Mouse (Mus musculus): ENCODE data around the gene Sox18.
A peak's percentile ranks its signal among the peaks of the same experiment; 100 is the strongest.

Sox18 gene

GRCm38 (mm10) chr2:181671326-181671725 is at the start of gene Sox18:
Gene Sox18 (minus strand): TSS chr2:181671640.
- DNase-seq (ENCODE audit: low read depth, low spot score): peak; percentile 53

GRCm38 (mm10) chr2:181721200-181721599 is 49.8 kb upstream of the Sox18 start:
- DNase-seq (ENCODE audit: low read depth, low spot score): peak; percentile 96

GRCm38 (mm10) chr2:181720061-181720460 is 48.6 kb upstream of the Sox18 start:
- DNase-seq (ENCODE audit: low read depth, low spot score): peak; percentile 70

DNA sequence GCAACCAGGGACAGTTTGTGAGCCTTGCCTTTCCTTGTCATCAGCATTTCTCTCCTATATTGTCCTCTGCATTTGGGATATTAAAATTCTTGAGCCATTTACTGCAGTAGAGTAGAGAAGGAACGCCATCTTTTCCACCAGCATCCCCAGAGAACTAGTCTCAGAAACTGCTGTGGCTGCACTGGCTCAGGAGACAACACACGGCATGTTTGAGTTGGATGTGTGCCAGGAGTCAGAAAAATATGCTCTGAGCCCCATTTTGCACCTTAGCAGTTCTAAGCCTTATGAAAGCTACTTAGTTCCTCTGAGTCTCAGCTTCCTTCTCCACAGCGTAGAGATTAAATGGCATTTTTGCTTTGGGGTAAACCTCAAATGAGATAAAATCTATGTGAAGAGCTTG is 45.6 kb upstream of the Sox18 start:
- peak; percentile 63 for DNase-seq (ENCODE audit: low read depth, low spot score)

DNA sequence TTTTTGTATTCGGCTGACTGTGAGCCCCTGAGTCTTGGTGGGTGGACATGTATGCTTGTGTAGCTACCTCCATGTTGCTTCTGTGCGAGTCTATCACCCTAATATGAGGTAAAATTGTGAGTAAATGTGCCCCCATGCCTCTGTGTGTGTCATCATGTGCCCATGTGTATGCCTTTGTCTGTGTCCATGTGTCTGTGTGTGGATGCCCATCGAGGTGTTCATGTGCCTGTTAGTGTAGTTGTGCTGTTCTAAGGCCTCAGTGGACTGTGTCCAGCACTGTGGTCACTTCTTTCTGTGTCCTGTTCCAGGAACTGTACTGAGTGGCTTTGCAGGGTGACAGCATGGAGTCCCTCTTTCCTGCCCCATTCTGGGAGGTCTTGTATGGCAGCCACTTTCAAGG is 43.9 kb upstream of the Sox18 start:
- no peak for DNase-seq (ENCODE audit: low read depth, low spot score)

GRCm38 (mm10) chr2:181714903-181715326 is 43.5 kb upstream of the Sox18 start, which contains the start of gene Oprl1:
Gene Oprl1 (plus strand): TSS chr2:181715016.
- peak; percentile 85 for DNase-seq (ENCODE audit: low read depth, low spot score)

- peak; percentile 94 for DNase-seq (ENCODE audit: low read depth, low spot score)
These were observed 42.3 kb upstream of the Sox18 start for GRCm38 (mm10) chr2:181713749-181714148.

- DNase-seq (ENCODE audit: low read depth, low spot score): peak; percentile 63
These were observed 35.2 kb upstream of the Sox18 start for GRCm38 (mm10) chr2:181706668-181707067.

DNA sequence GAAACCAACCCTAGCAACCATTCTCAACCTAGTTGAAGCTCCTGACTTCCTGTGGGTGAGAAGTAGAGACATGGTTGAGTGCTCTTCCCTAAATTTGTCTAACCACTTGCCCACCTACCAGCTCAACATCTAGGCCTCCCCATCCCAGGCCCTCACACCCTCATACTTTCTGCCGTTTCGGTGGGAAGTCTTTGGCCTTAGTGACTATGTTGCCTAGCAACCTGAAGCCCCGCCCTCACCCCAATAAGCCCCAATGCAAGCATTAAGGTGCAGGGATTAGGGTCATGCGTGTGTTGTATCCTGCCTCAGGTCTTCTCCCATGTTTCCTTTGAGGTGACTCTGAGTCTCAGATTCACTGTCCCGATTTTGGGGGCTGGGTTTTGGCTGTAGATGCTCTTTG is 26.8 kb upstream of the Sox18 start, which contains the start of gene Lkaaear1:
Gene Lkaaear1 (minus strand): TSS at position 202 of the 400 bp plus-strand sequence.
- DNase-seq (ENCODE audit: low read depth, low spot score): no peak

DNA sequence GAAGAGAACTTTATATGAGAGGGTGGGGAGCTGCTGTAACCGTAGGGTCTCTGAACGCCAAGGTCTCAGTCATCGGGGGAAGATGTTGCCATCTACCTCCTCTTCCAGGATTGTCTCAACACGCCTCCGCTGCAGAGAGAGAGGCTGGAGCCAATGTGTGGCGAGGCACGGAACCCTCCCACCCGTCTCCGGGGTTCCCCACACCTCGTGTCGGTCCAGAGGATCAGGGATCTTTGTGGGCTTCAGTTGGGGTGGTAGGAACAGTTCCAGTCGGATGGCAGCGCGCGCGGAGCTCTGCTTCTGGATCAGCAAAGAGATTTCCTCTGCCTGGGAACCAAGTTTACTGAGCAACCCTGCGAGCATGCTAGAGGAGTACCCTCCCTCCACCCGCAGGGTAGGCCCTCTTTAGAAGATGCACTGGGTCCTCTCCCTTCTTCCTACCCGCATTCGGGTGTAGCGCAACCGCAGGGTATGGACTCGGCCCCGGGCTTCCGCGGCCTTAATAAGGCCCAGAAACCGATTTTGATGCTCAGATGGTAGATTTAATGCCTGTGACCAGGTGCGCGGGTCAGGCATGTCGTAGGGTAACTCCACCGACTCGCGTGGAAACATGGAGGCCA is 25.5 kb upstream of the Sox18 start:
- no peak for DNase-seq (ENCODE audit: low read depth, low spot score)

- DNase-seq (ENCODE audit: low read depth, low spot score): no peak
These were observed 24.3 kb upstream of the Sox18 start for GRCm38 (mm10) chr2:181695776-181696175.

- no peak for DNase-seq (ENCODE audit: low read depth, low spot score)
These were observed 23.1 kb upstream of the Sox18 start for GRCm38 (mm10) chr2:181694581-181694980.

DNA sequence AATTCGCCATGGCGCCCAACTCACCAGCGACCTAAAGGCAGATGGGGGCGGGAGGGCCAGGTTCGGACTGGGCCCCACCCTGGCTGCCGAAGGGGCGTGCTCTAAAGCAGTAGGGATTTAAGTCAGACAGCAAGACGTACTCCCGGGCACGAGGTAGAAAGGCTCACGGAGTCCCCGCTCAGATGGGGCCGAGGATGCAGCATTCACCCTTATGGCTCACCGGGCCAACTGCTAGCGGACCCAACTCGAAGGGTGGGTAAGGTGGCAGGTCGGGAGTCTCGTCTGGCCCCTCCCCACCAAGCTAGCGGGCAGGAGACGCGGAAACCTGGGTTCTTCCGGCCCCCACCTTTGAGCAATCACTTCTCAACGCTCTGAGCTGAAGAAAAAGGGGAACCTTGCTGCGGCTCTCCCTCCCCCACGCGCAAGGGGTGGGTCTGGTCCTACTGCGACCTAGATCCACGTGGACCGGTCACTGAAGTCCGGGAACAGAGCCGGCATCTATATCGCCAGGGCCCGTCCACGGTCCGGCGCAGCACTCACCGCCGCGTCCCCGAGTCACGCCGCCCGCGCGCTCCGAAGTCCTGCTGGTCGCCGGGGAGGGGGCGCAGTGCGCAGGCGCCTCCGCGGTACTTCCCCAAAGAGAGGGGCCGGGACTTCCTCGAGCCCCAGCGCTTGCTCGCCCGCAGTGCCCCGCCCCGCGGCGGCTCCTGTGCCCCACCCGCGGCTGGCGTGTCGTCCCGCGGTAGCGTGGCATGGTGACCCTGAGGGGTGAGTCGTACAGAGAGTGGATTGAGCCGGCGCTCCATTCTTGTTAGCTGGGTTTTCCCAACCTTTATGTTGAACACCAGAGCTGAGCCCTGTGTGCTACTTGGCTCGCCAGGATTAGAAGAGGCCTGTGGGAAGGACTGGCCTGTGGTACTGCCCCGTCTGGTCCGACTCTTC is 22.2 kb upstream of the Sox18 start, which contains the start of gene Rgs19:
Gene Rgs19 (minus strand): TSS at position 639 of the 942 bp plus-strand sequence.
- peak; percentile 89 for DNase-seq (ENCODE audit: low read depth, low spot score)

DNA sequence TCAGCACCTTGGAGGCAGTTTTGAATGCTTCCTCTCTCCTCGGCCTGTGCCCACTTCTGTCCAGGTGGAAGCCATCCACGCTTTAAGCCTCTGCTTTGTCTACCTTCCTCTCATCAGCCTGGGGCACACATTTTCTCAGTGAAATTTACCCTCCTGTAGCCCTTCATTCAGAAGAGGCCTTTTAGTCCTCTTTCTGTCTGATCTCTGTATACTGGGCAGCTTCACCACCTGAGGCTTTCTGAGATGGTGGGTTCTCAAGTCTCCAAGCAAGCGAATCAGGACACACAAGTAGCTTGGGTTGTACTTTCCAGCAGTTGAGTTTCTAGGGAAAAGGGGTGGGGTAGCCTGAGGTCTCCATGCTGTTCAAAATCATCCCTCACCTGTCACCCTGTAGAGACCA is 20.9 kb upstream of the Sox18 start:
- no peak for DNase-seq (ENCODE audit: low read depth, low spot score)

GRCm38 (mm10) chr2:181691571-181691970 is 20.1 kb upstream of the Sox18 start:
- DNase-seq (ENCODE audit: low read depth, low spot score): no peak

- DNase-seq (ENCODE audit: low read depth, low spot score): no peak
These were observed 19.6 kb upstream of the Sox18 start for GRCm38 (mm10) chr2:181691083-181691482.

- DNase-seq (ENCODE audit: low read depth, low spot score): no peak
These were observed 18.2 kb upstream of the Sox18 start for GRCm38 (mm10) chr2:181689466-181690160.

DNA sequence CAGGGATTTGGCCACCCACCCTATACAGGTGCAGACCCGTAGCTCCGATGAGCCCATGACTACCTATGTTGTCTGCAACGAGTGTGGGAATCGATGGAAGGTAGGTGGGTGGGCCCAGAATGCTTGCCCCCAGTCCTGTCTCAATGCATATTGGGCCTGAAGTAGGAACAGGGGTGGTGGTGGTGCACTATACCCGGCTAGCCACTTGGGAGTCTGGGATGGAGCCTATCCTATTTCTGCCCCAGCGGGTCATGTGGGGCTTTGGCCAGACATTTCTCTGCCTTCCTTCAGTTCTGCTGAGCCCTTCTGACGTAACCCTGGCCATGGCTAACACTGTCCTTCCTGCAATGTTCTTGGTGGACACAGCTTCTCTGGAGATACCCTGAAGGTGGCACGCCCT is 16.1 kb upstream of the Sox18 start:
- DNase-seq (ENCODE audit: low read depth, low spot score): no peak

DNA sequence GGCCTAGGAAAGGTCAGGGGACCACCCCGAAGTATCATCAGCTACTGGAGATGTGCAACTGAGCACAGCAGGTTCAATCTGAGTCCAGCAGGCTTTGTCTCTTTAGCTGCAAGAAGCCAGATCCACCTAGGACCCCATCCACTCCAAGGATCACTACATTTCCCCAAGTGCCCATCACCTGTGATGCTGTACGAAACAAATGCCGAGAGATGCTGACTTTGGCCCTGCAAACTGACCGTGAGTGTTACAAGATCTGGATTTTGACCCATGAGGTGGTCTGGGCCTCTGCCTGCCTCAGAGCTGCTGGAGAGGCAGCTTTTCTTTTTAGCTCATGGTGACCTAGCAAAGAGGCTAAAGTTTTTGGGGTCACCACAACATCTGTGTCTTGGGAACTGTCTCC is 14.2 kb upstream of the Sox18 start:
- DNase-seq (ENCODE audit: low read depth, low spot score): no peak

DNA sequence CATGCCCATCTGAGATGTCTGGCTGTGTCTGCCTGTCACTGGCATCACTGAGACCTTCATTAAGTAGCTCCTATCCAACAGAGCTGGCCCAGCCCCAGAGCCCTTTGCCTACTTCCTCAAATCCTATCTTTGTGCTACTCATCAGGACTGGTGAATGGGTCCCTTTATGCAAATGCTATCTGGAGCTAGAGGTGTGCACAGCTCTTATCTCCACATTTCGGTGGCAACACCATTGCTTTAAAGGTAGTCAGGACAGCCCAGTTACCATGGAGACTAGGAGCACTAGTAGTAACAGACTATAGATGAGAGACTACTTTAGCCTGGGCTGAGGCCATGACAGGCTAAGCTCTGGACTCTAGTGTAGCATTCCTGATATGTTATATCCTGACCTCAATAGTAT is 13.3 kb upstream of the Sox18 start:
- no peak for DNase-seq (ENCODE audit: low read depth, low spot score)

- no peak for DNase-seq (ENCODE audit: low read depth, low spot score)
These were observed 11.9 kb upstream of the Sox18 start for GRCm38 (mm10) chr2:181683381-181683780.

- DNase-seq (ENCODE audit: low read depth, low spot score): no peak
These were observed 10.5 kb upstream of the Sox18 start for GRCm38 (mm10) chr2:181681978-181682377.

Data from brain, adult 2 months (tissue).